Mouse (Mus musculus): ENCODE measurements around the gene Zzz3. TPM values are rescaled to one million over a fixed set of nuclear protein-coding genes. Genes with fewer than 3 reads are reported as not detected.

Gene Zzz3
- polyA plus RNA-seq (2014; fragmentation: Nextera tagmentation; extraction: Ambion mirVana): 42.1 and 44.0 TPM in 2 replicates

DNA sequence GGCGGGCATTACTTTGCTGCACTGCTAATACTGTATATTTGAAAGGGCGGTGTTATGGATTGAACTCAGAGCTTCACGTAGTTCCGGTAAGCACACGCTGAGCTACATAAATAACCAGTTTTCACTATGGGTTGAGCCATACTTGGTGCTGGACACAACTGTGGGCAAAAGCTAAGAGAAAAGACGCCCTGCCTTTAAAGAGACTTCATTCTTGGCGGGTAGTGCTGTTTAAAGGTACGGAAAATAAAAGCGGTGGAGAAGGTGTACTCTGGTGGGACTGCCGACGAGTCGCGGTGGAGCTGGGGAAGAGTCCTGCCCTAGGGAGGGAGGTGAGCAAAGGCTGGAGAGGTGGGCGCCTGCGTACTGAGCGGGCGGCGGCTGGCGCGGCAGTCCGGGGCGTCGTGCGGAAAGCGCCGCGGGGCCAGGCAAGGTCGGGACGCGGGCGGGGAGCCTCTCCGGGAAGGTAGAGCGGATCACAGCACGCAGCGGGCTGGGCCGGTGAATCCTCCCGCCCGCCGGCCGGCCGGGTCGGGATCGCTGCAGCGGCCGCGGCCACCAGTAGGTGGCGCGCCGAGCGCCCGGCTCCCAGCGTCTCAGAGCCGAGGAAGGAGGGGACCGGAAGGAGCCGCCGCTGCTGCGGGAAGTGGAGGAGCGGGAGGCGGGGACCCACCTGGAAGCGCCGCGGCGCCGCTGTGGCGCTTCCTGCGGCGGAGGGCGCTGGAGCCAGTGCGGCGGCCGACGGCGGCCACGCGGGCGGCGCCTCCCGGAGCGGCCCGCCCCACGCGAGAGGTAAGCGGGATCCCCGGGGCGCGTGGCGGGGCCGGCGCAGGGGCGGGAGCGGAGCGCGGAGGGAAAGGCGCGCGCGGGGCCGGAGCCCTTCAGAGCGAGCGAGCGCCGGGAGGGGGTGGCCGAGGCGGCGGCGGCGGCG, at the start of gene Zzz3:
Gene Zzz3, plus strand, starts transcription at position 124 of the 928 bp plus-strand sequence.
- H3K9me3 ChIP-seq (replicated peaks; ENCODE audit: control insufficient read depth, low read length): no peaks in the 10 kb centered on the region
- peak within 1 kb of the TSS; percentile 99 for H3K27ac ChIP-seq (ENCODE audit: low read depth, low read length)
- ATAC-seq: peak; percentile 93
- DNase-seq (ENCODE audit: low spot score): peak; percentile 95
- no peaks in the 10 kb centered on the region for H3K27me3 ChIP-seq (replicated peaks; ENCODE audit: control insufficient read depth, insufficient read depth, low read length)
- peaks cover 12% of the 10 kb centered on the region; the same call in 1 of the 2 replicates for H3K4me1 ChIP-seq (ENCODE audit: control insufficient read depth, insufficient read depth, low read length)
- H3K9ac ChIP-seq (ENCODE audit: low read length): peak within 1 kb of the TSS; percentile 92
- peak within 1 kb of the TSS; percentile 84 for H3K4me2 ChIP-seq (ENCODE audit: low read length)
- WGBS: under 1% methylated on average over 79 of the region's 108 CpGs
- peak within 1 kb of the TSS; percentile 73 for H3K4me3 ChIP-seq (ENCODE audit: low read depth, low read length)
- peaks cover 23% of the 10 kb centered on the region for H3K36me3 ChIP-seq (ENCODE audit: control insufficient read depth, insufficient read depth, low read length)

DNA sequence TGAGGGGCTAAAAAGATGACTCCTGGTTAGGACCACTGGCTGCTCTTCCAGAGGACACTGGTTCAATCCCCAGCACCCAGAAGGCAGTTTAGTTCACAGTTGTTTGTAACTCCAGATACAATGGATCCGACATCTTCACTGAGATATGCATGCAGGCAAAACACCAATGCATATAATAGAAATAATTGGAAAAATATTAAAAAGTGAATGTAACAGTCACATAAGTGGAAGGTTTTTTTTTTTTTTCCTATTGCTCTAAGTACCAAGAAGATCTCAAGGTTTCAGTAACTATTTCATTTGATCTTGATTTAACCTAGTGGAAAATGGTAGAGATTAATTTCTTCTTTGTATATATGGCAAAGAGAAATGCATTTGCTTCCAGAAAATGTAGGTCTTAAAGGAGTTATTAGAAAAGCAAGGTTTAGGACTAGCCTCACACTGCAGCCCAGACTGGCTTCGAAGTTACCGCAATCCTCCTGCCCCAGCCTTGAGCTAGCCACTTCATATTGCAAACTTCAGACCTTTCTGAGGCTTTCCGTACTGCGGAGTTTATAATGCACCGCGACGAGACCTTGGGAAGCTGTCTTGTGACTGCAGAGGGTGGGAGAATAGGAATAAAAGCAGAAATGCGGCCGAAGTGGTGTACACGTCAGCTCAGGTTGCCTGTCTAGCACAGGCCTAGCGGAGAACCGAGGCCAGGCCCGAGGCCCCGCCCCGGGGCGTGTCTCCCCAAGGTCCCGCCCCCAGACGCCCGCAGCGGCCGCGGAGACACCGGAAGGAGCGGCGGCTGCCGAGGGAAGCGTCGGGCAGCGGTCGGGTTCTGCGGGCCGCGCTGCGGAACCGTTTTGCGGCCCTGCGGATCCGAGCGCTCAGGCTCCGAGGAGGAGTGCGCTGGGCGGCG, 49.3 kb upstream of the Zzz3 start, which contains the start of gene Usp33:
Gene Usp33, plus strand, starts transcription at position 747 of the 901 bp plus-strand sequence.
- ATAC-seq: peak; percentile 99
- H3K36me3 ChIP-seq (ENCODE audit: control insufficient read depth, insufficient read depth, low read length): no peaks in the 10 kb centered on the region
- peaks cover 6% of the 10 kb centered on the region for H3K4me1 ChIP-seq (ENCODE audit: control insufficient read depth, insufficient read depth, low read length)
- peak; percentile 94 for DNase-seq (ENCODE audit: low spot score)
- H3K9me3 ChIP-seq (replicated peaks; ENCODE audit: control insufficient read depth, low read length): no peaks in the 10 kb centered on the region
- WGBS: 9% methylated on average over 33 of the region's 44 CpGs
- peak within 1 kb of the TSS; percentile 85 for H3K9ac ChIP-seq (ENCODE audit: low read length)
- H3K4me2 ChIP-seq (ENCODE audit: low read length): peak within 1 kb of the TSS; percentile 63
- no peaks in the 10 kb centered on the region for H3K27me3 ChIP-seq (replicated peaks; ENCODE audit: control insufficient read depth, insufficient read depth, low read length)
- peak within 1 kb of the TSS; percentile 67 for H3K4me3 ChIP-seq (ENCODE audit: low read depth, low read length)
- H3K27ac ChIP-seq (ENCODE audit: low read depth, low read length): peak within 1 kb of the TSS; percentile 71

DNA sequence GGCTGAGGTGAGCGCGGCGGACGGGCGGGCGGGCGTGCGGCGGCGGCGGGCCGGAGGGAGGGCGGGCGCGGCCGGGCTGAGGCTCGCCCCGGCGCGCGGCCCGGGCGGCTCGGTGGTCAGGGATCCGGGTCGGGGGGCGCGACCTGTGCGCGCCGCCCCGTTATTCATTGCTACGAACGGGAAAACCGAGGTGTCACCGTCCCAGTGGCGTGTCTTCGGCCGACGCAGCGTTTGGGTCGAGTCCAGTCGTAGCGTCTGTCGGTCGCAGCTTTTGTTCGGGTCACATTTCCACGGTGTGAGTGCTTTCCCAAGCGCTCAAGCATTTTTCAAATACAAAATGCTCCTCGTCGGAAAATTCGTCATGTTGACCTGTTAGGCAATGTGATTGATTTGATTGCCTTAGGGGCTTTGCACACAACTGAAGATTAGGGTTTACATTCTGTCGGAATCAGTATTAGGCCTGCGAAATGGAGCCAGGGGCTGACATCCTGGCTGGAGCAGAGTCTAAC, 48.6 kb upstream of the Zzz3 start:
- no peaks in the 10 kb centered on the region for H3K36me3 ChIP-seq (ENCODE audit: control insufficient read depth, insufficient read depth, low read length)
- H3K4me1 ChIP-seq (ENCODE audit: control insufficient read depth, insufficient read depth, low read length): peaks cover 6% of the 10 kb centered on the region
- WGBS: under 1% methylated on average over 49 of the region's 54 CpGs
- DNase-seq (ENCODE audit: low spot score) (peak; percentile 37), ATAC-seq (no peak; the same call in 1 of the 2 replicates)
- H3K27me3 ChIP-seq (replicated peaks; ENCODE audit: control insufficient read depth, insufficient read depth, low read length): no peaks in the 10 kb centered on the region
- H3K27ac ChIP-seq (ENCODE audit: low read depth, low read length): peak overlapping the region; percentile 71
- no peaks in the 10 kb centered on the region for H3K9me3 ChIP-seq (replicated peaks; ENCODE audit: control insufficient read depth, low read length)
- H3K4me3 ChIP-seq (ENCODE audit: low read depth, low read length): peak overlapping the region; percentile 67
- H3K4me2 ChIP-seq (ENCODE audit: low read length): peak overlapping the region; percentile 63
- H3K9ac ChIP-seq (ENCODE audit: low read length): peak overlapping the region; percentile 85

DNA sequence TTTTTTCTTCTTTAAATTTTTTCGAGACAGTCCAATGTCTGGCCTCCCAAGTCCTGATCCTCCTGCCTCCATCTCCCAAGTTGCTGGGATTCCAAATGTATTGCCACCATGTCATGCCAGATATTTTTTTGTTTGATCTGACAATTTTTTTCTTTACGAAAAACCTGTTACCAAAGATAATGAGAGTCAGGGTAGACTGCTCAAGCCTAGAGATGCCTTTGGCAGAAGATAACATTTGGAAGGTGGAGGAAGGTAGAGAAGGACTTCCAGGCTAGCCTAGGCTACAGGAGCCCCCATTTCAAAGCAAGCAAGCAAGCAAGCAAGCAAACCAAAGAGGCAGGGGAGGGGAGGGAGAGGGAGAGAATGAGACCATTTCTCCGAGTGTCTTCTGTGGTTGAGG, 48.0 kb upstream of the Zzz3 start:
- 46% methylated on average over 3 of the region's 3 CpGs for WGBS
- H3K27ac ChIP-seq (ENCODE audit: low read depth, low read length): no peak overlapping the region

DNA sequence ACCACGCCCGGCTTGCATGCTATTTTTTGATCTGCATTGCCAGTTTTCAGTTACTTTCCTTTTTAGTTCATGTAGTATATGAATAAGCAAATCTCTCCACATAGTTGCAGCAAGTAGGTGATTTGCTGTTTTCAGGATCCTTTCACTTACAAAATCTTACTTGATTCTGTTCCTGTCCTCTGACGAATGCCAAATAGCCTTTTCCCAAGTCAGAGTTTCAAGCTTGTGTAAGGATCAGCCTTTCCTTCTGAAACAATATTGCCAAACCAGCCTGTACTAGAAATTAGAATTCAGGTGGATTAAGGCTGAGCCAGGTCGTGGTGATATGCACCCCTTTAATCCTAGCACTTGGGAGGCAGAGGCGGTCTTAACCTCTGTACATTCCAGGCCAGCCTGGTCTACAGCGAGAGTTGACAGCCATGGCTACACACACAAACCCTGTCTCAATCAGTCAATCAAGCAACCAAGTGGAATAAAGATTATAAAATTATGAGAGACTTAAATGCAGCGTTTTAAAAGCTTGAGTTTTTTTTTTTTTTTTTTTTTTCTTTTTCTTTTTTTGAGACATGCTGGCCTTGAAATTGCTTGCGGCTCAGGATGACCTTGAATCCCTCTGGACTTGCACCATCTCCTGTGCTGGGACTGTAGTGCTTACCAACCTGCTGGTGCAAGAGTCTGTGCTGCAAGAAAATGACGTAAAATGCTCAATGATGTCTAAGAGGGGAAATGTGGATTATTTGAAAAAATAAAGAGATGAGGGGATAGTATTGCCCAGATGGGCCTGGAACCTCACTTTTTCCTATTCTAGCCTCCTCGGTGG, 47.1 kb upstream of the Zzz3 start:
- Histone ChIP-seq H3K9me3 (replicated peaks; ENCODE audit: control insufficient read depth, low read length) (no peaks in the 10 kb centered on the region), H3K4me1 (ENCODE audit: control insufficient read depth, insufficient read depth, low read length) (peaks cover 6% of the 10 kb centered on the region), H3K4me3 (ENCODE audit: low read depth, low read length) (no peak overlapping the region), H3K9ac (ENCODE audit: low read length) (no peak overlapping the region), H3K36me3 (ENCODE audit: control insufficient read depth, insufficient read depth, low read length) (no peaks in the 10 kb centered on the region), H3K27me3 (replicated peaks; ENCODE audit: control insufficient read depth, insufficient read depth, low read length) (no peaks in the 10 kb centered on the region), H3K4me2 (ENCODE audit: low read length) (no peak overlapping the region), H3K27ac (ENCODE audit: low read depth, low read length) (no peak overlapping the region)
- ATAC-seq (no peak), DNase-seq (ENCODE audit: low spot score) (no peak)
- WGBS: 92% methylated on average over 10 of the region's 10 CpGs

More for the DNA sequence above, 48.0 kb upstream of the Zzz3 start:
- Histone ChIP-seq H3K9ac (ENCODE audit: low read length) (peak overlapping the region; percentile 85), H3K9me3 (replicated peaks; ENCODE audit: control insufficient read depth, low read length) (no peaks in the 10 kb centered on the region), H3K4me2 (ENCODE audit: low read length) (peak overlapping the region; percentile 63), H3K4me3 (ENCODE audit: low read depth, low read length) (peak overlapping the region; percentile 67), H3K4me1 (ENCODE audit: control insufficient read depth, insufficient read depth, low read length) (peaks cover 6% of the 10 kb centered on the region), H3K36me3 (ENCODE audit: control insufficient read depth, insufficient read depth, low read length) (no peaks in the 10 kb centered on the region), H3K27me3 (replicated peaks; ENCODE audit: control insufficient read depth, insufficient read depth, low read length) (no peaks in the 10 kb centered on the region)
- no peak for ATAC-seq
- DNase-seq (ENCODE audit: low spot score): no peak

DNA sequence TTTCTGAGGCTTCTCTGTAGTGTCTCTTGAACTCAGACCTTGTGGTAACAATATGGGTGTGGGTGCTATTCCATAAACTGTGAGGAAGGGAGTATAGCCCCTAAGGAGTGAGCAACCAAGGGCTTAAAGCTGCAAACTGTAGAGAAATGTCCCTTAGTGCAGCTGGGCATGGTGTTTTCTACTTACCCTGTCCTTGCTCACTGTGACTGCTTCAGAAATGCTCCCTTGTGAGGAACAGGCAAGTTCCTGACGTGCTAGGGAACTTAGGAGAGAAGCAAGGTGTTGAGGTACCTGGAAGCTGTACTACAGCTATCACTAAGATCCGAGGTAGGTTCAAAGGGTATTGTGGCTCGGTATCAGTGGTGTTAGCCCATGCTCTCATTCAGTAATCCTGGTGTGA, 44.8 kb upstream of the Zzz3 start:
- WGBS: 88% methylated on average over 3 of the region's 3 CpGs
- no peaks in the 10 kb centered on the region for H3K36me3 ChIP-seq (ENCODE audit: control insufficient read depth, insufficient read depth, low read length)
- H3K9me3 ChIP-seq (replicated peaks; ENCODE audit: control insufficient read depth, low read length): no peaks in the 10 kb centered on the region
- H3K27ac ChIP-seq (ENCODE audit: low read depth, low read length): no peak overlapping the region
- DNase-seq (ENCODE audit: low spot score) (no peak), ATAC-seq (no peak)
- H3K4me2 ChIP-seq (ENCODE audit: low read length): no peak overlapping the region
- H3K27me3 ChIP-seq (replicated peaks; ENCODE audit: control insufficient read depth, insufficient read depth, low read length): no peaks in the 10 kb centered on the region
- no peak overlapping the region for H3K4me3 ChIP-seq (ENCODE audit: low read depth, low read length)
- peaks cover 6% of the 10 kb centered on the region for H3K4me1 ChIP-seq (ENCODE audit: control insufficient read depth, insufficient read depth, low read length)
- H3K9ac ChIP-seq (ENCODE audit: low read length): no peak overlapping the region

DNA sequence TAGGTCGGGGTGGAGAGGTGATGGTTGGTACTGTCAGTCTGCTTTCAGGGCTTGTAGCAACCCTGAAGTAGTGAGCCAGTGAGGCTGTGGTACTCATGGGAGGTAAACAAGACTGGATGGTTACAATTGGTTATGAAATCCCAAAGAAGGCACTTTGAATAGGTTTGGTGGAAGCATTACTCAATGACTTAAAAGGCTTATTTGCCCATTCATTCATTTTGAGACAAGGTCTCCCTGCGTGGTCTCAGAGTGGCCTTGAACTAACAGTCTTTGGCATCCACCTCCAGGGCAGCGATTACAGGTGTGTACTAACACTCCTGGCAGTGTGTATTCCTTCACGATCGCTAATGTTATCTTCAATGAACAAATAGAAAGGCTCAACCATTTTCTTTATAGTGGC, 44.3 kb upstream of the Zzz3 start:
- ATAC-seq (no peak), DNase-seq (ENCODE audit: low spot score) (no peak)
- Histone ChIP-seq H3K27ac (ENCODE audit: low read depth, low read length) (no peak overlapping the region), H3K36me3 (ENCODE audit: control insufficient read depth, insufficient read depth, low read length) (no peaks in the 10 kb centered on the region), H3K4me2 (ENCODE audit: low read length) (no peak overlapping the region), H3K9ac (ENCODE audit: low read length) (no peak overlapping the region), H3K4me1 (ENCODE audit: control insufficient read depth, insufficient read depth, low read length) (peaks cover 6% of the 10 kb centered on the region), H3K27me3 (replicated peaks; ENCODE audit: control insufficient read depth, insufficient read depth, low read length) (no peaks in the 10 kb centered on the region), H3K4me3 (ENCODE audit: low read depth, low read length) (no peak overlapping the region), H3K9me3 (replicated peaks; ENCODE audit: control insufficient read depth, low read length) (no peaks in the 10 kb centered on the region)
- WGBS: 88% methylated on average over 5 of the region's 5 CpGs

DNA sequence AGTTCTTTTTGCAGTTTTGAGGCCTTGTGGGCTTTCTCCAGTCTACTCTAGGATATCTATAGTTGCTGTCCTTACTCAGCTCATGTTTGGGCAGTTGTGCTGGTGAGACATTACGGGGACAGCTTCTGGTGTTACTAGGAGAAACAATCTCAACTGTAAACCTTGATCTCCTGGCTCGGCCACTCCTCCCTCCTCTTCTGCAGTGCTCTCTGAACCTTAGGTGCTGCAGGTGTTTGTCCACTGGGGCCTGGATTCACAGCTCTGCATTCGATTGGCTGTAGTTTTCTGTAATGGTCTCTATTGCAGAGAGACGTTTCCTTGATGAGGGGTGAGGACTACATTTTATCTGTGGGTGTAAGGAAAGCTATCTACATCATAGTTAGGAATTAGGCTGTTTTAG, 43.0 kb upstream of the Zzz3 start:
- DNase-seq (ENCODE audit: low spot score) (no peak), ATAC-seq (no peak)
- Histone ChIP-seq H3K9me3 (replicated peaks; ENCODE audit: control insufficient read depth, low read length) (no peaks in the 10 kb centered on the region), H3K4me2 (ENCODE audit: low read length) (no peak overlapping the region), H3K4me3 (ENCODE audit: low read depth, low read length) (no peak overlapping the region), H3K36me3 (ENCODE audit: control insufficient read depth, insufficient read depth, low read length) (no peaks in the 10 kb centered on the region), H3K27me3 (replicated peaks; ENCODE audit: control insufficient read depth, insufficient read depth, low read length) (no peaks in the 10 kb centered on the region), H3K4me1 (ENCODE audit: control insufficient read depth, insufficient read depth, low read length) (peaks cover 3% of the 10 kb centered on the region), H3K27ac (ENCODE audit: low read depth, low read length) (no peak overlapping the region), H3K9ac (ENCODE audit: low read length) (no peak overlapping the region)
- WGBS: 91% methylated on average over 4 of the region's 4 CpGs

Data from forebrain, embryonic 14.5 days (tissue).